8 mouse cellular contexts compared by ENCODE assay signal in the genomic region with DNA sequence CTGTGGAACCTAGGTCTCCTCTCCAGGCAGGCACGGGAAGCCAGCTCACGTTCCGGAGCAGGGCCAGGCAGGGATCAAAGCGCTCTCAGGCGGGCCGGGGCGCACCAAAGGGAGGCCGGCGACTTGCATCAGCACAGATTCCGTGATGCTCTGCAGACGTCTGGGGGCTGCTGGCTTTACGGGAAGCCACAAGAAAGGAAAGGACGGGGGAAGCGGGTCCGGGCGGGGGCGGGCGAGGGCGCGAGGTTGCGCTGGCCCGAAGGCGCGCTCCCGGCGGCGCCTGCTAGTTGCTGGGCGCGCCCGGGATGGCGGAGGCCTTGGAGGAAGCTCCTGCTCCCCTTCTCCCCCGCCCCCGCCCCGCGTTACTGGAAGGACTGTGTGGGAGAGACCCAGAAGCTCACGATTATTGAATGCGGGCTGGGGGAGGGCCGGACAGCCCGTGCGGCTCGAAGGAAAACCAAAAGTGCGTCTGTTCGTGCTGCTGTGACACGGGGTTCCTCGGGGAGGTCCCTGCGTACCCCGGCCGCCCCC. TPM values are rescaled to one million over a fixed set of nuclear protein-coding genes. Genes with fewer than 3 reads are reported as not detected.
A peak's percentile ranks its signal among the peaks of the same experiment; 100 is the strongest.
DNase-seq lines count a peak whose midpoint lies in the region; ATAC-seq and TF ChIP-seq lines count a peak whose summit lies in the region.

No protein-coding gene starts in this region.

- H3K4me2 ChIP-seq in embryonic facial prominence, embryonic 11.5 days (ENCODE audit: low read depth, low read length): peak overlapping the region; percentile 96
- peak overlapping the region; percentile 96 for H3K4me2 ChIP-seq in limb, embryonic 12.5 days
- H3K4me2 ChIP-seq in midbrain, embryonic 12.5 days (replicated peaks): peak overlapping the region; percentile 93

- TF ChIP-seq CTCF in heart, adult 2 months (IDR thresholded peaks at IDR 0.05): no peak

- peak overlapping the region; percentile 67 for H3K9ac ChIP-seq in embryonic facial prominence, embryonic 11.5 days (replicated peaks; ENCODE audit: low read length)
- peak overlapping the region; percentile 79 for H3K9ac ChIP-seq in heart, adult 2 months (ENCODE audit: low read depth, low read length)
- H3K9ac ChIP-seq in limb, embryonic 12.5 days (replicated peaks): peak overlapping the region; percentile 70
- H3K9ac ChIP-seq in midbrain, embryonic 12.5 days (replicated peaks): peak overlapping the region; percentile 52

- WGBS in embryonic facial prominence, embryonic 11.5 days: under 1% methylated on average over 46 of the region's 48 CpGs
- under 1% methylated on average over 47 of the region's 48 CpGs for whole genome bisulfite sequencing in heart, adult 2 months
- WGBS in limb, embryonic 12.5 days: under 1% methylated on average over 44 of the region's 48 CpGs
- under 1% methylated on average over 48 of the region's 48 CpGs for WGBS in midbrain, embryonic 12.5 days

- peaks cover 13% of the 10 kb centered on the region for H3K27me3 ChIP-seq in embryonic facial prominence, embryonic 11.5 days (ENCODE audit: control insufficient read depth, insufficient read depth, low read length)
- no peaks in the 10 kb centered on the region for H3K27me3 ChIP-seq in heart, adult 2 months (ENCODE audit: control insufficient read depth, insufficient read depth, low read length)
- H3K27me3 ChIP-seq in limb, embryonic 12.5 days: peaks cover 61% of the 10 kb centered on the region
- H3K27me3 ChIP-seq in midbrain, embryonic 12.5 days: peaks cover 90% of the 10 kb centered on the region

- intact Hi-C loops in heart, adult 2 months (cut with DNase I): no loop called here

- H3K27ac ChIP-seq in embryonic facial prominence, embryonic 11.5 days (replicated peaks; ENCODE audit: low read depth, low read length): peak overlapping the region; percentile 31; the same call in 1 of the 2 replicates
- H3K27ac ChIP-seq in heart, adult 2 months: peak overlapping the region; percentile 99
- H3K27ac ChIP-seq in limb, embryonic 12.5 days: peak overlapping the region; percentile 78
- H3K27ac ChIP-seq in midbrain, embryonic 12.5 days (replicated peaks): no peak overlapping the region

- H3K4me1 ChIP-seq in embryonic facial prominence, embryonic 11.5 days (ENCODE audit: control insufficient read depth, insufficient read depth, low read length): no peaks in the 10 kb centered on the region; the same call in 1 of the 2 replicates
- H3K4me1 ChIP-seq in heart, adult 2 months (ENCODE audit: control insufficient read depth, insufficient read depth, low read length): no peaks in the 10 kb centered on the region
- peaks cover 27% of the 10 kb centered on the region for H3K4me1 ChIP-seq in limb, embryonic 12.5 days (replicated peaks)
- peaks cover 32% of the 10 kb centered on the region for H3K4me1 ChIP-seq in midbrain, embryonic 12.5 days

- TF ChIP-seq POLR2A in heart, adult 2 months (IDR thresholded peaks at IDR 0.05; ENCODE audit: insufficient read depth, low read depth, low read length): no peak

- no peaks in the 10 kb centered on the region for H3K79me2 ChIP-seq in heart, adult 2 months (replicated peaks; ENCODE audit: control insufficient read depth, insufficient read depth, low read length)

- H3K9me3 ChIP-seq in embryonic facial prominence, embryonic 11.5 days (replicated peaks; ENCODE audit: control insufficient read depth, low read length): no peaks in the 10 kb centered on the region
- no peaks in the 10 kb centered on the region for H3K9me3 ChIP-seq in limb, embryonic 12.5 days
- H3K9me3 ChIP-seq in midbrain, embryonic 12.5 days: no peaks in the 10 kb centered on the region

- H3K4me3 ChIP-seq in embryonic facial prominence, embryonic 11.5 days (ENCODE audit: low read depth, low read length): peak overlapping the region; percentile 48
- peak overlapping the region; percentile 96 for H3K4me3 ChIP-seq in heart, adult 2 months
- H3K4me3 ChIP-seq in limb, embryonic 12.5 days (replicated peaks): peak overlapping the region; percentile 66
- H3K4me3 ChIP-seq in midbrain, embryonic 12.5 days: peak overlapping the region; percentile 55

- no peak for ATAC-seq in embryonic facial prominence, embryonic 11.5 days (replicated peaks; ENCODE audit: insufficient number of reproducible peaks, low FRiP score, low TSS enrichment, low read depth)
- no peak; the same call in 1 of the 2 replicates for ATAC-seq in limb, embryonic 12.5 days (ENCODE audit: insufficient number of reproducible peaks, insufficient read depth, low FRiP score, low TSS enrichment, low read depth)
- peak; percentile 42; the same call in 1 of the 2 replicates for ATAC-seq in midbrain, embryonic 12.5 days (ENCODE audit: low FRiP score, low read depth)

- H3K36me3 ChIP-seq in embryonic facial prominence, embryonic 11.5 days (replicated peaks; ENCODE audit: control insufficient read depth, insufficient read depth, low read depth, low read length): no peaks in the 10 kb centered on the region
- H3K36me3 ChIP-seq in heart, adult 2 months (ENCODE audit: control insufficient read depth, insufficient read depth, low read length): no peaks in the 10 kb centered on the region
- H3K36me3 ChIP-seq in limb, embryonic 12.5 days: no peaks in the 10 kb centered on the region
- no peaks in the 10 kb centered on the region for H3K36me3 ChIP-seq in midbrain, embryonic 12.5 days

- peak; percentile 70 to 79 for DNase-seq in urinary bladder, adult 18-20 months (ENCODE audit: low spot score in 2 of 2)
- DNase-seq in urinary bladder, postnatal 10 days (ENCODE audit: low spot score): no peak
- DNase-seq in embryonic facial prominence, embryonic 11.5 days (ENCODE audit: low spot score): peak; percentile 67
- DNase-seq in heart, adult 2 months: peak; percentile 80 to 83
- DNase-seq in kidney, adult 8-10 months: peak; percentile 17 to 26
- peak; percentile 14 to 28 for DNase-seq in spleen, postnatal 36 days (ENCODE audit: low spot score in 2 of 2)

- 0 out of 2 replicates have a peak, but pooled peaks have one; percentile 8 for TF ChIP-seq EP300 in heart, adult 2 months (IDR thresholded peaks at IDR 0.05; ENCODE audit: insufficient read depth, low read depth, low read length)

RNA-seq across cellular contexts. Expression of a gene that starts 2.6 kb away (rescaled TPM):
- 1.1 TPM in 2 replicates for polyA plus RNA-seq in embryonic facial prominence, embryonic 11.5 days (2014; fragmentation: Nextera tagmentation; extraction: Ambion mirVana)
- total RNA-seq in heart, adult 2 months (2021): 10 to 100 TPM; 21.2 to 26.6 TPM
- polyA plus RNA-seq in heart, adult 2 months (2012; rRNA removed): 10.2 and 11.9 TPM in 2 replicates
- 1.2 and 1.4 TPM in 2 replicates for polyA plus RNA-seq in limb, embryonic 12.5 days (2016; fragmentation: Nextera tagmentation; extraction: Ambion mirVana)
- 0.81 and 0.96 TPM in 2 replicates for polyA plus RNA-seq in midbrain, embryonic 12.5 days (2016; fragmentation: Nextera tagmentation; extraction: Ambion mirVana)
